Mouse (Mus musculus) Patski (cell line): ENCODE measurements around the gene 2900011O08Rik. TPM values are rescaled to one million over a fixed set of nuclear protein-coding genes. Genes with fewer than 3 reads are reported as not detected.
A peak's percentile ranks its signal among the peaks of the same experiment; 100 is the strongest.
"Not testable (repeated sequence)": the region's sequence is repeated elsewhere in the genome, so short reads cannot be mapped to it uniquely, and the experiment has no call there.

Source experiments
- ATAC-seq: fragments of 100-300 bp; one replicate; pipeline ENCODE4 v1.8.0; 2021
- CTCF ChIA-PET: fragments of 350-600 bp; sonication (Branson Sonifier 250); formaldehyde crosslinking; loops from one replicate; lab custom pipeline; 2022; ENCODE audit warnings: inconsistent platforms; lab: Charles Lee
- POLR2A ChIA-PET: fragments of 350-600 bp; sonication (Branson Sonifier 250); formaldehyde crosslinking; loops from one replicate; lab custom pipeline; 2022; ENCODE audit warnings: antibody characterized with exemption, inconsistent platforms; lab: Charles Lee
- DNase-seq: peaks from one replicate; pipeline ENCODE4 v3.0.0-alpha.2; 2011; ENCODE audit warnings: low read depth, low spot score
- H3K27me3 ChIP-seq: fragments of 371-371 bp; one replicate; pipeline ENCODE4 v1.5.1; 2021
- CTCF ChIP-seq: fragments of 100-300 bp; IDR thresholded peaks from one replicate; pipeline ENCODE4 v1.5.1; 2021
- in situ Hi-C: fragments of 300-500 bp; cut with MboI; formaldehyde crosslinking; loops from 3 replicates; pipeline ENCODE4 v1.11.1; 2018; ENCODE audit warnings: low pct_unique_long_range_greater_than_20kb, mixed read lengths
- polyA plus RNA-seq: library from polyadenylated mRNA; unstranded; gene quantifications from one replicate; pipeline ENCODE4 v1.2.3, GENCODE M21; 2021

The 2900011O08Rik gene
- polyA plus RNA-seq, 1 experiment from 2014 or later = 0.04 TPM

DNA sequence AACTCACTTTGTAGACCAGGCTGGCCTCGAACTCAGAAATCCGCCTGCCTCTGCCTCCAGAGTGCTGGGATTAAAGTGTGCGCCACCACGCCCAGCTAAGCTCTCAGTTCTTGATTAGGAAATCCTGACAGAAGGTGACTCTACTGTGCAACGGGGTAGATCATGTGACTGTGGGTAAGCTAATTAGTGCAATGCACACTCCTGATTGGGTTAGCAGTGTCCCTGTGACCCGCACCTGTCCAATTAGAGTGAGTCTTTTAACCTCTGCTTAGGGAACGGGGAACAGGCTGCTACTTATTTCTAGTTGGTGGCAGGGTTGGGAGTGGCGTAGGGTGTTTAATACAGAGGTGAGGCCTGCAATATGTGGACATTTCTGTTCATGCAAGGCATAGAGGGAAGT is 14.4 kb upstream of the 2900011O08Rik start:
- ChIA-PET POLR2A (no interaction called here), CTCF (no interaction called here)
- TF ChIP-seq CTCF = no peak
- ATAC-seq (no peak), DNase-seq (no peak)
- H3K27me3 ChIP-seq = no peaks in the 10 kb centered on the region
- in situ Hi-C loops = no loop called here

DNA sequence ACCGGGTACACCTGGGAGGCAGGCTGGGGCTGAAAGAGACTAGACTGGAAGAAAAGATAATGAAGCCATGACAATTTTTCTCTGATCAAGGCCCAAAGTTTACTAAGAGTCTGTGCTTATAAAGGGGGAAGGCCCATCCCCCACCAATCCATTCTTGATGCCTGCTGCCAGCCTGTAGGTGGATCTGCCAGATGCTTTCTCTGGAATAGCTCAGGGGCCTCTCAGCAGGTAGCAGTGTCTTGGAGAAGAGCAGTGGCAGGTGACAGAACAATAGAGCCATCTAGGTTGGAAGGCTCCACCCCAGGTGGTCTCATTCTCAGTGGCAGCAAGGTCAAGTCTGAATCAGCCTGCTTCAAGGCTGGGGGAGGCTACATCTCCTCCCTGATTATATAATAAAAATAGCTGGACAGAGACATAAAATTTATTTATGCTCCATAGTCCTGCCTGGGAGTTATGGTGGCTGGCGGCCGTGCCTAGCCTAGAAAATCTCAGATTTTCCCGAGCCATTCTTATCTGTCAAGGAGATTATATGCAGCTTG is 10.0 kb upstream of the 2900011O08Rik start:
- CTCF ChIA-PET = interaction anchor here (0.9 to 1.2 kb wide), 2 partner anchors 132 to 335 kb away, joined by 3 read pairs; no protein-coding TSS in a partner anchor
- DNase-seq, in situ Hi-C loops, POLR2A ChIA-PET, ATAC-seq, H3K27me3 ChIP-seq: not testable (repeated sequence)

DNA sequence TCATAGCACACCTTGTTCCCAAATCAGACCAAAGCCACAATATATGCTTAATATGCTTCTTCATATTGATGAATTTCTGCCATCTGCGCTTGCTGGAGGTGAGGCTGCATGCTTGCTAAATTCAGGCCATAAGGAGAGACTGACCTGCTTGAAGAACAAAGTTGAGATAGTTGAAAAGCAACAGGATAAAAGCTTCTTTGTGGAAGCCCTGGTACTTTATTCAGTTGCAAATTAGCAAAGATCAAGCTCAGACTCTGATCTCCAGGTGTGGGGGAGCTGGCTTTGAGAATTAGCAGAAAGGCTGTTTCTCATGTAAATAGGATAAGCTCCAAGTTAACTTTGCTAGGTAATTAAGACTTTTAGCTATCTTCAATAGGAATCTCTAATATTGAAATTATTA is 9.4 kb upstream of the 2900011O08Rik start:
- H3K27me3 ChIP-seq, POLR2A ChIA-PET, DNase-seq, in situ Hi-C loops, ATAC-seq: not testable (repeated sequence)
- CTCF ChIA-PET = interaction anchor here (1.2 kb wide), 1 partner anchor 132 kb away, joined by 3 read pairs; no protein-coding TSS in a partner anchor

DNA sequence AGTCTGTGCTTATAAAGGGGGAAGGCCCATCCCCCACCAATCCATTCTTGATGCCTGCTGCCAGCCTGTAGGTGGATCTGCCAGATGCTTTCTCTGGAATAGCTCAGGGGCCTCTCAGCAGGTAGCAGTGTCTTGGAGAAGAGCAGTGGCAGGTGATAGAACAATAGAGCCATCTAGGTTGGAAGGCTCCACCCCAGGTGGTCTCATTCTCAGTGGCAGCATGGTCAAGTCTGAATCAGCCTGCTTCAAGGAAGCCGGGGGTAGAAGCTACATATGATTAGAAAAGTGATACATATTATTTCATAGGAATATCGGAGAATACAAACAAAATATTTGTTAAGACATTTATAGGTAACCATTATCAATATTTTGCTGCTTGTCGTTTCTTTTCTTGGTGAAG is 4.7 kb upstream of the 2900011O08Rik start:
- CTCF ChIA-PET, DNase-seq, ATAC-seq, POLR2A ChIA-PET, in situ Hi-C loops, H3K27me3 ChIP-seq: not testable (repeated sequence)

DNA sequence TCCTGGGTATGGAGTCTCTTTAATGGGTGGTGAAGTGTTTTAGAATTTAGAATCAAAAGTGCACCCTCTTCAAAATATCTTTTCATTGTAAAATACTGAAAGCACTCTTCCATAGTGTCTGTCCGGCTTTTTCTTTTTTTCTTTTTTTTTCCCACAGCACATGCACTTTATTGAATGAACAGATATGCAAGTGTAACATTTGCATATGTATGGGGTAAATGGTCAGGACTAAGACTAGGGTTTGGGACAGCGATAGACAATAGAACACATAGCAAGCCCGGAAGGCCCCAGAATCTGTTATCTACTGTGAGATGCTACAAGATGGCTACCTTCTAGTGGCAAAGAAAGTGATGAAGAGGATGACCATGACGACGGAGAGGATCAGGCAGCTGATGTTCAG is 3.2 kb upstream of the 2900011O08Rik start:
- no peak for TF ChIP-seq CTCF
- H3K27me3 ChIP-seq = no peaks in the 10 kb centered on the region
- ATAC-seq (no peak), DNase-seq (no peak)
- POLR2A ChIA-PET = no interaction called here
- CTCF ChIA-PET = no interaction called here
- in situ Hi-C loops = no loop called here

DNA sequence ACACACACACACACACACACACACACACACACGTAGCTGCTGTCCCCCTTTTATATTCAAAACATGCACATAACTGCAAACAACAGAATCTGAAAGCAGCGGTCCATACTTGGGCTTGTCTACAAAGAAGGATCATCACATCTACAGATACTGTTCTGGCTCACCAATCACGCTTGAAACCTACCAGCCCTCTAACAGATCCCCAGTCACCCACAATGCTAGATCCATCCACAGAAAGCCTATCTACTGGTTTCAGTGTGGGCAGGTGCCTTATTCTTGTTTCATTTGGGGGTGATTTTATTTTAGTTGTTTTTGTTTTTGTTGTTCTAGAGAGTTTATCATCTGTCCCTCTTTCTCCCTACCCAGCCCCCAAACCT is 219 bp upstream of the 2900011O08Rik start:
- no peaks in the 10 kb centered on the region for H3K27me3 ChIP-seq
- ATAC-seq = no peak
- no peak for TF ChIP-seq CTCF
- in situ Hi-C loops = no loop called here
- POLR2A ChIA-PET = interaction anchor here (0.6 kb wide), 1 partner anchor 832 kb away, joined by 3 read pairs; no protein-coding TSS in a partner anchor
- DNase-seq = no peak
- CTCF ChIA-PET = no interaction called here

DNA sequence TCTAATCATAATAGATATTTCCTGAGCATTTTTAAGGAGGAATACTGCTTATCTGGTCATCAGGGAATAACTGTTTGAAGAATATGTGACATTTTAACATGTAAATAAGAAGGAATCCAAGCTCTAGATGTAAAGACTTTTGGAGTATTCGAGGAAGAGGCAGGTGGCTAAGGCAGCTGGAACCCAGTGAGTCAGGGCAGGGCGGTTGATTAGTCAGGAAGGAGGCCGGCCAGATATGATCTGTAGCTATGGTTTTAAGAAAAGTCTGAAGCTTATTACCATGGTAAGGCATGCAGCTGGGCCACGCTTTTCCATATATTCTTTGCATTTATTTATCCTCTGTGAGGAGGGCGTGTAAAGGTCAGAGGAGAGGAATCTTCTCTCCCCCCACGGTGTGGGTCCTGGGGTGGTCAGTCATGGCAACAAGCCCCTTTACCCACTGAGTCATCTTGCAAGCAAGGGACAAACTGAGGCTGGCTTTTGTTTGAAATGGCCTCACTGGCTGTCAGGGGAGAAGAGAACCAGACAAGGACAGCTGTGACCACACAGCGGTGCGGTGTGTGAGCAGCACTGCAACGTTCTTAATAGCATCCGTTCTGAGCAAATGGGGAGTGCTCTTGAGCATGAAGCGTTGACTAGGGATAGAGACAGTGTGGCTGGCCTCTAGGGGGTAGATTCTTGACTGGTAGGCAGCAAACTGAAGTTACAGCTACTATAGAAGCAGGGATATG is 6.3 kb downstream of the 2900011O08Rik start:
- in situ Hi-C loops = no loop called here
- H3K27me3 ChIP-seq = no peaks in the 10 kb centered on the region
- no peak for ATAC-seq
- POLR2A ChIA-PET = no interaction called here
- TF ChIP-seq CTCF = no peak
- CTCF ChIA-PET = interaction anchor here (1.4 to 1.6 kb wide), 2 partner anchors 9 to 11 kb away, joined by 4 to 5 read pairs; no protein-coding TSS in a partner anchor
- DNase-seq = no peak

DNA sequence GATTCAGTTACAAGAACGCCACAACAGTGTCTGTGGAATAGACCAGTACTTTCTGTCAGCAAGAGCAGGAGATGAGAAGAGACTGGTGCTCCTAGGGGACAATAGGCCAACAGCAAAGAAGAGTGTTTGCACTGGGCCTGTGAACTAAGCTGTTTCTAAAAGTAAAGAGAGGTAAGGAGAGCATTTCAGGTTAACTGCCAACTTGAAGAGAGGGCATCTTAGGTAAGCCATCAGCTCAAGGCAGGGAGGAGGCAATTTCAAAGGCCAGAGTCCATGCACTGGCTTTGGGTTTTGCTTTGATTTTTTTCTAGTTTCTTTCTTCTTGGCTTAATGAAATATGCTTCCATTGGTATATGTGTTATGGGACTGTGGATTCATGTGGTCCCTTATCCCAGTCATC is 7.7 kb downstream of the 2900011O08Rik start:
- POLR2A ChIA-PET = no interaction called here
- no peaks in the 10 kb centered on the region for H3K27me3 ChIP-seq
- TF ChIP-seq CTCF = no peak
- no peak for ATAC-seq
- CTCF ChIA-PET = interaction anchor here (1.4 to 1.6 kb wide), 2 partner anchors 9 to 10 kb away, joined by 4 to 5 read pairs; no protein-coding TSS in a partner anchor
- in situ Hi-C loops = no loop called here
- no peak for DNase-seq

DNA sequence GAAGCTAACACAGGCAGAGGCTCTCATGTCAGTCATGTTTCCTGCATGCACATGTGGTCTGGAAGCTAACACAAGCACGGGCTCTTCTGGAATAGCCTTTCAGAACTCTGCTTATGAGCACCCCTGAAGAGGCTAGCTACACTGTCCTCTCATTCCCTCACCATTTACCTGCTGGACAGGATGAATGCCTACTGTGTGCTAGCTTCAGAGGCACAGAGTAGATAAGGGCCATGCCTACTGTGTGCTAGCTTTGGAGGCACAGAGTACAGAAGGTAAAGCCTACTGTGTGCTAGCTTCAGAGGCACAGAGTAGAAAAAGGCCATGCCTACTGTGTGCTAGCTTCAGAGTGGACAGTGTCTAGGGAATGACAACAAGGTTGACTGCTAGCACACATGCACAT is 8.1 kb downstream of the 2900011O08Rik start:
- no peak for TF ChIP-seq CTCF
- no peak for DNase-seq
- H3K27me3 ChIP-seq = no peaks in the 10 kb centered on the region
- ChIA-PET CTCF (interaction anchor here (1.6 kb wide), 1 partner anchor 10 kb away, joined by 4 read pairs; no protein-coding TSS in a partner anchor), POLR2A (no interaction called here)
- ATAC-seq = no peak
- in situ Hi-C loops = no loop called here

DNA sequence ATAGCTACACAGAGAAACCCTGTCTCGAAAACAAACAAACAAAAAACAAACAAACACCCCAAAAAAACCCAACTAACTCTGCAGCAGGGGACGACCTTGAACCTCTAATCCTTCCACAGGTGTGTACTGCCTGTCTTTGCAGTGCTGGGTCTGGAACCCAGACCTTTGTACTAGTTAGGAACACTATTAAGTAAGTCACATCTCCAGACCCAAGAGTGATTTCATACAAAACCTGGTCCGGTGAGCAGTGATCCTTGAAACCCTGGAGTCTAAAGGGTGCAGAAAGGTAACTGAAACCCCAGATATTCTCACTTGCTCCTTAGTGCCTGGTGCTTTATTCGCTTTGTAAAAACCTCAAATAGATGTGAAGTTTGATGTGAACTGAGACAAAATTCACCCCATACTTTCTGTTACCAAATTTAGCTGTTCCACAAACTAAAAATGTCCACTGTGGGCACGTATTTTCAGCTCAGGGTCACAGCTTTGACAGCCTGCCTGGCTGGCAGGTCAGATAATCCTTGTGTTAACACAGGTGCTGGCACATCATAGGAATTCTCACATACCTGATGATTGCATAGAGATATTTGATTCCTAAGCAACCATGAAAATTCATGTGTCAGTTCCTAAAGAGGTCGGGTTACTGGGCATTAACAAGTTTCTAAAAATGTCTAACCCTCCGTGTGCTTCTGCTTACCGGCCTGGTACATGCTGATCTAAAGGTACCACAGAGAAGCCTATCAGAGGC is 17.2 kb downstream of the 2900011O08Rik start:
- in situ Hi-C loops = loop anchor here (10.0 kb wide), 1 partner anchor 209 kb away; no protein-coding TSS in a partner anchor
- ATAC-seq = peak; percentile 36

More for the DNA sequence above, 17.2 kb downstream of the 2900011O08Rik start:
- DNase-seq = no peak
- TF ChIP-seq CTCF = no peak
- H3K27me3 ChIP-seq = no peaks in the 10 kb centered on the region
- ChIA-PET CTCF (interaction anchor here (1.1 to 1.7 kb wide), 4 partner anchors 10 to 101 kb away, joined by 3 to 5 read pairs (median 3); partner anchors contain the start of genes Mpv17l and Pdxdc1), POLR2A (no interaction called here)
